Mouse (Mus musculus) liver, embryonic 15.5 days (tissue): ENCODE measurements around the gene Sbk3. TPM values are rescaled to one million over a fixed set of nuclear protein-coding genes. Genes with fewer than 3 reads are reported as not detected.

Experiments
- ATAC-seq: fragments of 200-750 bp; cut with Nextera tagmentation; 2 replicates; pipeline ENCODE4 v1.8.0; 2017; ENCODE audit warnings: moderate number of reproducible peaks, mild to moderate bottlenecking, moderate library complexity; ENCODE audit not compliant: insufficient read depth
- H3K27ac ChIP-seq: fragments of 300-500 bp; sonication (generic); replicated peaks from 2 replicates; pipeline ENCODE4 v1.5.1; 2015; ENCODE audit warnings: mild to moderate bottlenecking, inconsistent platforms
- H3K27me3 ChIP-seq: fragments of 300-500 bp; sonication (generic); 2 replicates; pipeline ENCODE4 v1.6.1; 2015; ENCODE audit warnings: mild to moderate bottlenecking, inconsistent platforms
- H3K36me3 ChIP-seq: fragments of 300-500 bp; sonication (generic); replicated peaks from 2 replicates; pipeline ENCODE4 v1.6.1; 2015; ENCODE audit warnings: moderate library complexity, mild to moderate bottlenecking, inconsistent platforms
- H3K4me1 ChIP-seq: fragments of 300-500 bp; sonication (generic); replicated peaks from 2 replicates; pipeline ENCODE4 v1.6.1; 2015; ENCODE audit warnings: inconsistent platforms
- H3K4me2 ChIP-seq: fragments of 300-500 bp; sonication (generic); 2 replicates; pipeline ENCODE4 v1.6.1; 2015; ENCODE audit warnings: moderate library complexity, mild to moderate bottlenecking, inconsistent platforms
- H3K4me3 ChIP-seq: fragments of 300-500 bp; sonication (generic); replicated peaks from 2 replicates; pipeline ENCODE4 v1.5.1; 2015; ENCODE audit warnings: mild to moderate bottlenecking, inconsistent platforms
- H3K9ac ChIP-seq: fragments of 300-500 bp; sonication (generic); 2 replicates; pipeline ENCODE4 v1.6.1; 2015; ENCODE audit warnings: moderate library complexity, mild to moderate bottlenecking, inconsistent platforms
- H3K9me3 ChIP-seq: fragments of 300-500 bp; sonication (generic); replicated peaks from 2 replicates; pipeline ENCODE4 v1.6.1; 2016; ENCODE audit warnings: inconsistent platforms
- WGBS: fragments of 180-500 bp; shearing (Covaris S2); methylation state at CpG from one replicate; pipeline ENCODE4 v1.1.7; 2015; ENCODE audit warnings: mixed read lengths; ENCODE audit not compliant: insufficient replicate concordance; 5-methylcytosine and 5-hydroxymethylcytosine counted together
- polyA plus RNA-seq: library from polyadenylated mRNA; unstranded; fragments of >200 nt; fragmentation: Nextera tagmentation; extraction: Ambion mirVana; gene quantifications from 2 replicates; pipeline ENCODE4 v1.2.1, GENCODE M21; 2015

Sbk3 gene
- polyA plus RNA-seq, 1 experiment from 2014 or later = not detected

- H3K9ac ChIP-seq = no peak overlapping the region
- peaks cover 36% of the 10 kb centered on the region for H3K36me3 ChIP-seq
- H3K4me3 ChIP-seq = no peak overlapping the region
- WGBS = 88% methylated on average over 19 of the region's 19 CpGs
- no peak overlapping the region for H3K27ac ChIP-seq
- ATAC-seq = no peak
- no peak overlapping the region for H3K4me2 ChIP-seq
- no peaks in the 10 kb centered on the region for H3K9me3 ChIP-seq
- H3K27me3 ChIP-seq = peaks cover 42% of the 10 kb centered on the region
- peaks cover 47% of the 10 kb centered on the region for H3K4me1 ChIP-seq
Measured at GRCm38 (mm10) chr7:4920496-4920895, 50.5 kb downstream of the Sbk3 start.

- no peaks in the 10 kb centered on the region for H3K9me3 ChIP-seq
- WGBS = 84% methylated on average over 21 of the region's 21 CpGs
- peaks cover 36% of the 10 kb centered on the region for H3K36me3 ChIP-seq
- ATAC-seq = no peak
- H3K9ac ChIP-seq = no peak overlapping the region
- H3K4me3 ChIP-seq = no peak overlapping the region
- peaks cover 48% of the 10 kb centered on the region for H3K4me1 ChIP-seq
- H3K4me2 ChIP-seq = no peak overlapping the region
- peaks cover 37% of the 10 kb centered on the region for H3K27me3 ChIP-seq
- H3K27ac ChIP-seq = no peak overlapping the region
Measured at GRCm38 (mm10) chr7:4919971-4920370, 51.0 kb downstream of the Sbk3 start.

GRCm38 (mm10) chr7:4919096-4919495, 51.9 kb downstream of the Sbk3 start:
- Histone ChIP-seq H3K27ac (no peak overlapping the region), H3K36me3 (peaks cover 36% of the 10 kb centered on the region), H3K4me3 (no peak overlapping the region), H3K27me3 (peaks cover 28% of the 10 kb centered on the region), H3K9me3 (no peaks in the 10 kb centered on the region), H3K9ac (no peak overlapping the region), H3K4me2 (no peak overlapping the region), H3K4me1 (peaks cover 54% of the 10 kb centered on the region)
- 86% methylated on average over 21 of the region's 21 CpGs for WGBS
- no peak for ATAC-seq

GRCm38 (mm10) chr7:4918681-4919080, 52.3 kb downstream of the Sbk3 start:
- peaks cover 24% of the 10 kb centered on the region for H3K27me3 ChIP-seq
- ATAC-seq = no peak
- no peak overlapping the region for H3K4me2 ChIP-seq
- 87% methylated on average over 15 of the region's 15 CpGs for WGBS
- peaks cover 36% of the 10 kb centered on the region for H3K36me3 ChIP-seq
- H3K9me3 ChIP-seq = no peaks in the 10 kb centered on the region
- H3K9ac ChIP-seq = no peak overlapping the region
- no peak overlapping the region for H3K4me3 ChIP-seq
- H3K27ac ChIP-seq = no peak overlapping the region
- peaks cover 50% of the 10 kb centered on the region for H3K4me1 ChIP-seq

- peaks cover 39% of the 10 kb centered on the region for H3K4me1 ChIP-seq
- H3K9ac ChIP-seq = no peak overlapping the region
- no peak overlapping the region for H3K4me3 ChIP-seq
- H3K36me3 ChIP-seq = peaks cover 36% of the 10 kb centered on the region
- H3K4me2 ChIP-seq = no peak overlapping the region
- WGBS = 71% methylated on average over 2 of the region's 2 CpGs
- no peak overlapping the region for H3K27ac ChIP-seq
- H3K27me3 ChIP-seq = peaks cover 12% of the 10 kb centered on the region
- no peak for ATAC-seq
- H3K9me3 ChIP-seq = no peaks in the 10 kb centered on the region
Measured at GRCm38 (mm10) chr7:4917494-4917893, 53.5 kb downstream of the Sbk3 start.

GRCm38 (mm10) chr7:4915669-4916416, 55.1 kb downstream of the Sbk3 start:
- ATAC-seq = peak; percentile 53
- peaks cover 28% of the 10 kb centered on the region for H3K4me1 ChIP-seq
- H3K4me2 ChIP-seq = peak overlapping the region; percentile 72
- H3K4me3 ChIP-seq = peak overlapping the region; percentile 92
- no peaks in the 10 kb centered on the region for H3K27me3 ChIP-seq
- 22% methylated on average over 14 of the region's 14 CpGs for WGBS
- H3K9ac ChIP-seq = peak overlapping the region; percentile 93
- H3K27ac ChIP-seq = peak overlapping the region; percentile 94
- no peaks in the 10 kb centered on the region for H3K9me3 ChIP-seq
- peaks cover 35% of the 10 kb centered on the region for H3K36me3 ChIP-seq

Other genes starting within 250 kb of the Sbk3 start
- gene Tmem150b, start 245.9 kb downstream of the Sbk3 start, polyA plus RNA-seq = 0.14 and 0.37 TPM in 2 replicates
- 50.1 and 56.1 TPM in 2 replicates for gene Kmt5c, start 231.1 kb downstream of the Sbk3 start, polyA plus RNA-seq
- gene Cox6b2, start 218.1 kb downstream of the Sbk3 start, polyA plus RNA-seq = 66.0 and 79.3 TPM in 2 replicates
- not detected in 2 replicates for gene Fam71e2, start 199.9 kb downstream of the Sbk3 start, polyA plus RNA-seq
- gene Il11, start 188.3 kb downstream of the Sbk3 start, polyA plus RNA-seq = 0.06 TPM in 1 of 2 replicates, not detected in the other
- gene Tmem190, start 188.2 kb downstream of the Sbk3 start, polyA plus RNA-seq = 0.21 TPM in 1 of 2 replicates, not detected in the other
- 9.5 and 10.3 TPM in 2 replicates for gene Tmem238, start 181.5 kb downstream of the Sbk3 start, polyA plus RNA-seq
- gene Rpl28, start 178.3 kb downstream of the Sbk3 start, polyA plus RNA-seq = 169 and 173 TPM in 2 replicates
- 302 and 318 TPM in 2 replicates for gene Ube2s, start 158.6 kb downstream of the Sbk3 start, polyA plus RNA-seq
- gene Shisa7, start 126.5 kb downstream of the Sbk3 start, polyA plus RNA-seq = not detected in 2 replicates
- gene Isoc2b, start 100.9 kb downstream of the Sbk3 start, polyA plus RNA-seq = 3.7 and 3.8 TPM in 2 replicates
- 0.68 and 0.77 TPM in 2 replicates for gene Isoc2a, start 94.0 kb downstream of the Sbk3 start, polyA plus RNA-seq
- not detected in 2 replicates for gene Gm36210, start 64.7 kb downstream of the Sbk3 start, polyA plus RNA-seq
- 1.7 TPM in 2 replicates for gene Zfp628, start 56.0 kb downstream of the Sbk3 start, polyA plus RNA-seq
- 0.23 and 0.45 TPM in 2 replicates for gene Nat14, start 49.1 kb downstream of the Sbk3 start, polyA plus RNA-seq
- gene Ssc5d, start 45.4 kb downstream of the Sbk3 start, polyA plus RNA-seq = 0.15 TPM in 2 replicates
- gene Sbk2, start 6.8 kb downstream of the Sbk3 start, polyA plus RNA-seq = 0.07 TPM in 1 of 2 replicates, not detected in the other
- 3.3 and 4.6 TPM in 2 replicates for gene Zfp579, start 25.0 kb upstream of the Sbk3 start, polyA plus RNA-seq
- gene Zfp524, start 43.2 kb upstream of the Sbk3 start, polyA plus RNA-seq = 9.3 and 10.0 TPM in 2 replicates
- 15.6 and 17.9 TPM in 2 replicates for gene Fiz1, start 43.5 kb upstream of the Sbk3 start, polyA plus RNA-seq
- 0.53 and 1.2 TPM in 2 replicates for gene Gm44973, start 44.3 kb upstream of the Sbk3 start, polyA plus RNA-seq
- 1.3 and 1.5 TPM in 2 replicates for gene Zfp865, start 49.2 kb upstream of the Sbk3 start, polyA plus RNA-seq
- gene Ccdc106, start 49.4 kb upstream of the Sbk3 start, polyA plus RNA-seq = 0.28 and 0.40 TPM in 2 replicates
- not detected in 2 replicates for gene 4632433K11Rik, start 63.0 kb upstream of the Sbk3 start, polyA plus RNA-seq
- gene Zfp784, start 67.3 kb upstream of the Sbk3 start, polyA plus RNA-seq = 1.2 and 1.4 TPM in 2 replicates
- gene Zfp580, start 80.4 kb upstream of the Sbk3 start, polyA plus RNA-seq = 1.7 and 2.0 TPM in 2 replicates
- 59.4 and 60.8 TPM in 2 replicates for gene U2af2, start 91.0 kb upstream of the Sbk3 start, polyA plus RNA-seq
- 49.2 and 54.5 TPM in 2 replicates for gene Epn1, start 109.1 kb upstream of the Sbk3 start, polyA plus RNA-seq
- not detected in 2 replicates for gene Rfpl4, start 145.8 kb upstream of the Sbk3 start, polyA plus RNA-seq
- gene Rasl2-9, start 154.8 kb upstream of the Sbk3 start, polyA plus RNA-seq = 0.18 and 0.21 TPM in 2 replicates
- not detected in 2 replicates for gene Vmn1r55, start 178.5 kb upstream of the Sbk3 start, polyA plus RNA-seq
- gene Vmn1r56, start 225.6 kb upstream of the Sbk3 start, polyA plus RNA-seq = not detected in 2 replicates
- not detected in 2 replicates for gene Vmn1r57, start 247.3 kb upstream of the Sbk3 start, polyA plus RNA-seq